Mouse (Mus musculus) myocyte (in vitro differentiated cells): Measurements from ENCODE around the gene Mapre1. TPM values are rescaled to one million over a fixed set of nuclear protein-coding genes. Genes with fewer than 3 reads are reported as not detected.
"Not testable (repeated sequence)": the region's sequence is repeated elsewhere in the genome, so short reads cannot be mapped to it uniquely, and the experiment has no call there.

Experiments used
- H3K27me3 ChIP-seq: one replicate; pipeline ENCODE4 v1.6.1; 2011; ENCODE audit not compliant: control insufficient read depth, insufficient read depth, insufficient read length
- H3K36me3 ChIP-seq: one replicate; pipeline ENCODE4 v1.6.1; 2011; ENCODE audit not compliant: control insufficient read depth, insufficient read depth
- H3K4me2 ChIP-seq: one replicate; pipeline ENCODE4 v1.6.1; 2011; ENCODE audit warnings: low read depth, control low read depth
- H3K4me3 ChIP-seq: one replicate; pipeline ENCODE4 v1.5.1; 2011; ENCODE audit warnings: mild to moderate bottlenecking, control low read depth, moderate library complexity
- H3K79me2 ChIP-seq: one replicate; pipeline ENCODE4 v1.6.1; 2011; ENCODE audit not compliant: control insufficient read depth, insufficient read depth
- H3ac ChIP-seq: one replicate; pipeline ENCODE4 v1.6.1; 2011; ENCODE audit not compliant: control insufficient read depth, insufficient read length
- CEBPB ChIP-seq: IDR thresholded peaks from 2 replicates; pipeline ENCODE4 v1.6.1; 2011; ENCODE audit warnings: mild to moderate bottlenecking, moderate library complexity; ENCODE audit not compliant: poor library complexity, insufficient read depth, severe bottlenecking
- E2F4 ChIP-seq: IDR thresholded peaks from one replicate; pipeline ENCODE4 v1.6.1; 2011; ENCODE audit warnings: mild to moderate bottlenecking, control low read depth, moderate library complexity; ENCODE audit not compliant: insufficient read depth
- MAX ChIP-seq: IDR thresholded peaks from one replicate; pipeline ENCODE4 v1.6.1; 2011; ENCODE audit warnings: low read depth, mild to moderate bottlenecking, control low read depth
- MYOD1 ChIP-seq, 3 experiments: IDR thresholded peaks; one replicate each; pipeline ENCODE4 v1.6.1; 2011; ENCODE audit warnings: control low read depth in 2 of 3, low read depth in 2 of 3, mild to moderate bottlenecking in 2 of 3, moderate library complexity in 1 of 3; ENCODE audit not compliant: insufficient read length in 2 of 3, control insufficient read depth in 1 of 3
- MYOG ChIP-seq, 3 experiments: IDR thresholded peaks; one replicate each; pipeline ENCODE4 v1.6.1; 2011; ENCODE audit warnings: control low read depth in 2 of 3, low read depth in 2 of 3, mild to moderate bottlenecking in 2 of 3; ENCODE audit not compliant: insufficient read length in 2 of 3, control insufficient read depth in 1 of 3, insufficient read depth in 1 of 3
- POLR2A ChIP-seq: IDR thresholded peaks from one replicate; pipeline ENCODE4 v1.6.1; 2011; ENCODE audit warnings: low read depth, mild to moderate bottlenecking, control low read depth, moderate library complexity; ENCODE audit not compliant: insufficient read length
- POLR2AphosphoS2 ChIP-seq: IDR thresholded peaks from one replicate; pipeline ENCODE4 v1.6.1; 2011; ENCODE audit warnings: low read depth, control low read depth; ENCODE audit not compliant: insufficient read length
- REST ChIP-seq: IDR thresholded peaks from one replicate; pipeline ENCODE4 v1.6.1; 2011; ENCODE audit warnings: mild to moderate bottlenecking, control low read depth, moderate library complexity; ENCODE audit not compliant: insufficient read depth, insufficient read length
- SRF ChIP-seq: IDR thresholded peaks from one replicate; pipeline ENCODE4 v1.6.1; 2011; ENCODE audit warnings: low read depth; ENCODE audit not compliant: control insufficient read depth, insufficient read length
- TCF12 ChIP-seq: IDR thresholded peaks from one replicate; pipeline ENCODE4 v1.6.1; 2011; ENCODE audit warnings: mild to moderate bottlenecking, control low read depth; ENCODE audit not compliant: poor library complexity, insufficient read depth, severe bottlenecking
- TCF3 ChIP-seq: IDR thresholded peaks from one replicate; pipeline ENCODE4 v1.6.1; 2011; ENCODE audit warnings: low read depth, control low read depth; ENCODE audit not compliant: insufficient read length
- USF1 ChIP-seq: IDR thresholded peaks from one replicate; pipeline ENCODE4 v1.6.1; 2011; ENCODE audit warnings: low read depth, mild to moderate bottlenecking, control low read depth, moderate library complexity
- polyA plus RNA-seq: library from polyadenylated mRNA; unstranded; fragments of >200 nt; fragmentation: generic; extraction: Trizol; gene quantifications from one replicate; pipeline ENCODE4 v1.2.1, GENCODE M21; 2012; ENCODE audit warnings: missing spikeins

The Mapre1 gene
- polyA plus RNA-seq, 1 experiment: 60.5 TPM

DNA sequence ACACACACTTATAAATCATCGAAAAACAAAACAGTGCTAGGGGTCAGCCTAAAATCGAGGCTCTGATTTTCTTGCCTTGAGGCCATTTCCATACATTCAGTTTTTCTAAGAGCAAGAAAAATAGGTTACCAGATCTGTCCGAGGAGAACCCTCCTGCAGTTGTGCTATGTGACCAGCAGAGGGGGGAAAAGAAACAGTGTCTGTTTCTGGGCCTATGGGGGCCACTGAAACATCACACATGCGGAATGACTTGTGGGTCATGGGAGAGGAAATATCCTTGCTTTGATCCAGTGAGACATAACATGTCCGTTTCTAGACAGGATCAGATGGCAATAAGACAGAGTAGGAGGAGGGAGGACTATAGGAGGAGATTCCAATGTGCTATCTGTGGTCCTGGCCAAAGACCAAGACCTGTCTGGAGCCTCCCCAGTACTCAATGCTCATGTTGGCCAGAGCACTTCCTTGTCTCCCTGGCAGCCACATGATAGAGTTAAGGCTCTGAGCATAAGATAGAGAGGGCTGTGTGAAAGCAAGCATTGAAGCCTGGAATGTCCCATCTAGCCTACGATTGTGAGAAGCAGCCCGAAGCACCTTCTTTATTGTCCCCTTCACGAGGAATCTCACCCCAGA is 30.3 kb upstream of the Mapre1 start:
- Histone ChIP-seq H3ac (no peak overlapping the region), H3K79me2 (no peaks in the 10 kb centered on the region)
- TF ChIP-seq POLR2A (no peak), MAX (no peak), REST (no peak), TCF3 (no peak), TCF12 (no peak), MYOD1 (IDR thresholded peaks at IDR 0.05; ENCODE audit: control insufficient read depth in 1 of 3, insufficient read length in 2 of 3, low read depth in 2 of 3) (no peak), CEBPB (no peak), POLR2AphosphoS2 (no peak), E2F4 (no peak), SRF (no peak), MYOG (IDR thresholded peaks at IDR 0.05; ENCODE audit: control insufficient read depth in 1 of 3, insufficient read depth in 1 of 3, insufficient read length in 2 of 3, low read depth in 2 of 3) (no peak), USF1 (no peak)

DNA sequence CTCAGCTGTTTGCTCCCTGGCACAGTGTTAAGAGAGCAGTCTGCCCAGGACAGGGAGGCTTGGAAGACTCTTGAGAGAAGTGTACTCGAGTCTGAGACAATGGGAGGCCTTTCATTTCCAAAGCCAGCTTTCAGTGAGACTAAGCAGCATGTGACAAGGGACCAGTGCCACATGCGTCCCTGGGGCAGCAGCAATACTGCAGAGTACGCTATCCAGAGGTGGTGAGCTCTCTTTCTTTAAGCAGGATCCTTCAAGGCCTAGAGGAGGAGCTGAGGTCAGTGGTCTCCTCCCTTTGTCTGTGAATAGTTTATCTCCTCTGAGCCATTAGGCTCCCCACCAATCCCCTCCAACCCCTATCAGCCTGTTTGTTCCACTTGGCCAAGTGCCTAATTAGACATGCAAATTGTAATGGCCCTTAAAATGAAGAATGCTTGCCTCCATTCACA is 28.4 kb upstream of the Mapre1 start:
- peaks cover 6% of the 10 kb centered on the region for H3K27me3 ChIP-seq
- no peak overlapping the region for H3K4me3 ChIP-seq
- no peaks in the 10 kb centered on the region for H3K79me2 ChIP-seq
- TF ChIP-seq CEBPB (no peak), USF1 (no peak), SRF (no peak), TCF3 (no peak), MAX (no peak)
- no peaks in the 10 kb centered on the region for H3K36me3 ChIP-seq
- H3K4me2 ChIP-seq: no peak overlapping the region
- H3ac ChIP-seq: no peak overlapping the region

More for the DNA sequence above, 30.3 kb upstream of the Mapre1 start:
- H3K27me3 ChIP-seq: no peaks in the 10 kb centered on the region
- no peaks in the 10 kb centered on the region for H3K36me3 ChIP-seq
- no peak overlapping the region for H3K4me3 ChIP-seq
- H3K4me2 ChIP-seq: no peak overlapping the region

DNA sequence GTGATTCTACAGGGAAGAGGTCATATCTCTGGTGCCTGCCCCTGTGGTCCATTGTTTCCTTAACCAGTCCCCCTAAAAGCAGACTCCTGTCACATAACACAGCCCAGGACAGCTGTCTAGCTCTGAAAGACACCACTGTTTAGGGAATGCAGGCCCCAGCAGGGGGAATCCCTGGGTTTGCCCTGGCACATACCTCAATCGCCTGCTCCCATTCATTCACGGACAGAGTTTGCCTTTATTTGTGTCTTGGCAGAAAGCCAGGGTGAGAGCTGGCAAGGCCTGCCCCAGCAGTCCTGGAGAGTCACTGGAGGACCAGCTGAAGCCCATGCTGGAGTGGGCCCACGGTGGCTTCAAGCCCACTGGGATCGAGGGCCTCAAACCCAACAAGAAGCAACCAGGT is 27.8 kb upstream of the Mapre1 start:
- H3K27me3 ChIP-seq: peaks cover 7% of the 10 kb centered on the region
- H3K79me2 ChIP-seq: no peaks in the 10 kb centered on the region
- peak in 1 of 3 experiments; percentile 37 for TF ChIP-seq MYOG (IDR thresholded peaks at IDR 0.05; ENCODE audit: control insufficient read depth in 1 of 3, insufficient read depth in 1 of 3, insufficient read length in 2 of 3, low read depth in 2 of 3)
- TF ChIP-seq CEBPB: no peak
- H3K4me2 ChIP-seq: no peak overlapping the region
- H3K36me3 ChIP-seq: no peaks in the 10 kb centered on the region
- no peak overlapping the region for H3K4me3 ChIP-seq
- no peak overlapping the region for H3ac ChIP-seq

GRCm38 (mm10) chr2:153717861-153718260 is 23.2 kb upstream of the Mapre1 start:
- H3K36me3 ChIP-seq, H3K79me2 ChIP-seq, H3ac ChIP-seq, H3K4me3 ChIP-seq, H3K4me2 ChIP-seq: not testable (repeated sequence)
- H3K27me3 ChIP-seq: peaks cover 12% of the 10 kb centered on the region

GRCm38 (mm10) chr2:153723098-153723497 is 18.0 kb upstream of the Mapre1 start:
- TF ChIP-seq MYOG (IDR thresholded peaks at IDR 0.05; ENCODE audit: control insufficient read depth in 1 of 3, insufficient read depth in 1 of 3, insufficient read length in 2 of 3, low read depth in 2 of 3): no peak
- no peak for TF ChIP-seq CEBPB
- TF ChIP-seq TCF3: no peak
- no peak for TF ChIP-seq REST
- no peak for TF ChIP-seq POLR2A
- no peak for TF ChIP-seq MAX
- TF ChIP-seq USF1: no peak
- TF ChIP-seq TCF12: no peak
- TF ChIP-seq E2F4: no peak
- no peak for TF ChIP-seq POLR2AphosphoS2
- TF ChIP-seq SRF: no peak
- TF ChIP-seq MYOD1 (IDR thresholded peaks at IDR 0.05; ENCODE audit: control insufficient read depth in 1 of 3, insufficient read length in 2 of 3, low read depth in 2 of 3): no peak
- no peaks in the 10 kb centered on the region for H3K79me2 ChIP-seq

More at GRCm38 (mm10) chr2:153723098-153723497, 18.0 kb upstream of the Mapre1 start:
- no peak overlapping the region for H3K4me2 ChIP-seq
- H3K36me3 ChIP-seq: no peaks in the 10 kb centered on the region
- no peak overlapping the region for H3ac ChIP-seq
- H3K4me3 ChIP-seq: no peak overlapping the region
- H3K27me3 ChIP-seq: peaks cover 6% of the 10 kb centered on the region
